Mouse (Mus musculus) telencephalon, adult 2 months (tissue): Measurements from ENCODE around the gene Wdr17.
A peak's percentile ranks its signal among the peaks of the same experiment; 100 is the strongest.

Experiments
- DNase-seq: peaks from one replicate; pipeline ENCODE4 v3.0.0-alpha.2; 2011; ENCODE audit warnings: low read depth, low spot score

Gene Wdr17

DNA sequence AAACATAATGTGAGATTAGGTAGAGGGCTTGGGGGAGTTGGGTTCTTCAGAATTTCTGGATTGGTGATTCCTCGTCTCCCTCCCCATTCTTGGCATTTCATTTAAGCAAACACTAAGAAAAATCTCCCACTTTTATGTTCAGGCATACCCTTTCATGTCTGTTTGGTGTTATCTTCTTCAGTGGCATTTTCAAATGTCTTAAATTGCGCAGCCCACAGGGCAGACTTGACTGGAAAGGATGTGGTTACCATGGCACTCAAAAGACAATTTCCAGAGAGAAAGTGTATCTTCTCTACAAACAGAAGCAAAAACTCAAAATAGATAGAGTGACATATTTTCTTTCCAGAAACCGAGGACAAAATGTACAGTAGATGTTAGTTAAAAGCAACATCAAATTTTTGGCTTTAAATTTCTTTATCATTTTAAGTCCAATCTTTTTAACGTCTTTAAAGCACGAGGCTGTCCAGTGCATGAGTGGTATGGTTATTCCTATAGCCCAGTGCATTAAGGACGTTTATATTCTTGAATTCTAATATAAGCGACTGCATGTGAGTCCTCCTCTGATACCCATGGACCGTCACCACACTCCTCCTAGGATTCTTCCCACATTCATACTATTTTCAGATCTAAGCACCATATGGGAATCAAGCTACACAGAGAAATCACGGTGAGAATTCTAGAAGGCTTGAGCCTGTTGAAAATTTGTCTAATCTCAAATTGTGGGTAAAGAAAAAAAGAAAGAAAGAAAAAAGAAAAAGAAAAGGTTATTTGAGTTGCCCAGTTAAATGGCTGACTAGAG lies at the start of gene Wdr17:
Wdr17 (minus strand) TSS at position 198 of the 799 bp plus-strand sequence.
- peak; percentile 90 for DNase-seq

DNA sequence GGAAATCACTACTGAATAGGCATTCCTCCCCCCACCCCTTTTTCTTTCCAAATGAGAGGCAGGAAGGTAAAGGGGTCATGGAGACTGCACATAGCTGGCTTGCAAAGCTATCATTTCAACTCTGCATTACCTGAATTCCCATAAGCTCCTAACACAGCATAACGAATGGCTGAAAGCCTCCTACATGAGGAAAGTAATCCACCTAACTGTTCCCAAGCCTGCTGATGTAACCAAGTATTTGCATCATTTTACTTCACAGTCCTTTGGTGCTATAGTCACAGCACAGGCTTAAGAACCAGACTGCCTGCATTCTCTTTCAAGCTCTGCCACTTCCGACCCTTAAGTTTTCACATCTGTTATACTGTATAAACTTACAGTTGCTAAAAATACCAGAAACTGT lies 45.3 kb upstream of the Wdr17 start:
- DNase-seq: no peak

DNA sequence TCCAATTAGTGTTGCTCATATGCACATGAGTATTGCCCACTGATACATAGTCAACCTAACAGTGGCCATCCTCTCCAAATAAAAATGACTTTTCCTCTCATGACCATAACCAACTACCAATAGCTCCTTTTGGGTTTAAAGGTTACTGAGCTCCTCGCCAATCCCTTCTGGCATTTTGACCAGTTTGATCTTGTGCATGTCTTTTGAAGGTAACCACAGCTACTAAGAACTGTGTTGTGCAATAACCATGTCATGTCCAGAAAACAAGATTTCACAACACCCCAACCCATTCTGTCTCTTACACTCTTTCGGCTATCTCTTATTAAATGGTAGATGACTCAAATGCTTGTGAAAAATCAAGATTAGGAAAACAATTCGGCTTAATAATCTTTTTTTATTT lies 38.0 kb upstream of the Wdr17 start:
- no peak for DNase-seq

DNA sequence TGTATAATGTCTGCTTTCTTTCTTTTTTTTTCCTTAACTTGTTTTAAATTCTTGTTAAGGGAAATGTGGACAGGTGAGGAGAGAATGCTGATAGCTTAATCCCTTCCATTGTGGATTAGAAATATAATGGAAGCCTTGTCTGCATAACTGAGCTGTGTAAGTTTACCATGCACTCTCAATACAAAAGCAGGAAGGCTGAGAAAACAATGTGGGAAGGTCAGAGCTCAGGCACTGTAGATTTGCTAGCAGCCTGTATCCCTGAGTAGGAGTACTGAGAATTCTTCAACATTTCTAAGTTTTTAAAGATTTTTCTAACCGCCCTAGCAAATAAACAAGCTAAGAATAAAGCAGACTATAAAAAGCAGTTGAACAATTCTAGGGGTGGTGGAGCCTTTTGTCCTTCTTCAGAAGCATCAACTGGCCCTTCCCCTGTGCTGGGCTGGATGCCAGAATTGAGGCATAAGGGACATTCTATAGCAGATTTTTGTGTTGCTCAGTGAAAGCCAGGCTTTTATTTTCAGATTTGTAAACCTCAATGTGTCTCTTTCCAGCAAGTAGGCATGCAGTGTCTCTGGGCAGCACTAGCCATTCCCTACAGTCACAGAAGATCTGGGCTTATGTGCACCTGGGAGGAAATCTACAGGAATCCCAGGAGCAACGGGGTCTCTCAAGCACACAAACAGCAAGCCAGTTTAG lies 35.3 kb upstream of the Wdr17 start:
- peak; percentile 32 for DNase-seq

DNA sequence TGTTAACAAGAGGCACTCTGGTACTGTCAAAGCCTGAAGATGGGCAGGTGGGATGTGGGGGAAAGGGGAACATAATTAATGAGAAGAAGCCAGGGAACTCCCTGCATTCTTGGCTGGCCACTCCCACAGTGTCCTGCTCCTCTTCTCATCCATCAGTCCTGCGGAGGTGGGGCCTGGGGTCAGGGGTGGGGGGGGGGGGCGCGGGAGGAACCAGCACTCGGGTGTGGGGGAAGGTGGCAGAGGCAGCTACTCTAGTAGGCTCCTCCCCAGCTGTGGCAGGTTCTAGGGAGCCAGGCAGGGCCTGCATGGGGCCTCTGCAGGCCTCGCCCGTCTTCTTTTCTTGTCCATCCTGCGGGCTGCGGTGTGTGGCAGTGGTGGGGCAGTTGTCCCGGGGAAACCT lies 30.7 kb upstream of the Wdr17 start:
- no peak for DNase-seq

DNA sequence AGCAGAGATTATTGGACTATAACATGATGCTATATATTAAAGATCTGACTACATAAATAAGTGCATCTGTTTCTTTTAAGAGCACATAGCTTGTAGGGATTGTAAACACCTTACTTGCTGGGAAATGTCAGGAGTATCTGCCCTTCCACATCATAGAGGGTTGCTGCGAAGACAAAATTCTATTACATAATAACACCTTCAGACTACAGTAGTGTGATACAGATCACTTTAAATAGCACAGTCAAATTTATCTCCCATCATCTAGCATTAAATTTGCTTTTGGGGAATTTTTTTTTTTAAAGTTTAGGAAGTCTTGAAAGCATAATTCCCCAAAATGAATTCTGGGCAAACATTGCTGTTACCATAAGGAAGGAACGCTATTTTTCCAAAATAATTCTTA lies 25.9 kb upstream of the Wdr17 start:
- DNase-seq: no peak

- DNase-seq: no peak
These were observed 12.5 kb upstream of the Wdr17 start for GRCm38 (mm10) chr8:54899444-54899843.

- DNase-seq: no peak
These were observed 7.8 kb upstream of the Wdr17 start for GRCm38 (mm10) chr8:54894637-54895322.

DNA sequence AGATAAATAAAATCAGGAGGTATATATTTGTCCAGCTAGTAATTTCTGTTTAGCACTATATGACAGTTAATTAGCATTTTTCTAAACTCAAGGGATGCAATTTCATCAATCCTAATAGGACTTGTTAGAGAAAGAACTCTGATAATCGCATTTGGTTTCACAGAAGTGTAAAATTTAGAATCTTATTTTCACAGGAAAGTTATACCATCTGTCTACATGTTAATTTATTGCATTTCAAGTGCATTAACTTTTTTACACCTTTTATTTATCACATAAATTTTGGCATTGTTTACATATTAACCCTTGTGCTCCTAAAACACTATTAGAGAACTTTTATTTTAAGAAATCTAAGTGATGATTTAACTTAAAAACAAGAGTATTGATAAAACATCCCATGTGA lies 7.2 kb upstream of the Wdr17 start:
- DNase-seq: no peak

DNA sequence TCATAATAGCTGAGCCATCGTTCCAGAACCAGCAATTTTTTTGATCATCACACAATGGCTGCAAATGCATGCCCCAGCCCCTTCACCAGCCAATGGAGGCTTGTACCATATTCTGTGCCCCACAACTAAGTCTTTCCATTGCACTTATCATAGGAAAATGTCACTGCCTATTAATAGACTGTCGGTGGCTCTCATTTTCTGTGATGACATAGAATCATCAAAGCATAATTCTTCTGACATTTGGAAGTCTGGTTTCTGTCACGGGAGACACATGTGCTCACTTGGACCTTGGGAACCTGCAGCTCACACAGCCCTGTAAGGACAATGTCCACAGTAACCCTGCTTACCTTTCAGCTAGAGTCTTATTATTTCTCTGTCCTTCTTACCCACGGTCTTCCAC lies 424 bp downstream of the Wdr17 start:
- DNase-seq: no peak

DNA sequence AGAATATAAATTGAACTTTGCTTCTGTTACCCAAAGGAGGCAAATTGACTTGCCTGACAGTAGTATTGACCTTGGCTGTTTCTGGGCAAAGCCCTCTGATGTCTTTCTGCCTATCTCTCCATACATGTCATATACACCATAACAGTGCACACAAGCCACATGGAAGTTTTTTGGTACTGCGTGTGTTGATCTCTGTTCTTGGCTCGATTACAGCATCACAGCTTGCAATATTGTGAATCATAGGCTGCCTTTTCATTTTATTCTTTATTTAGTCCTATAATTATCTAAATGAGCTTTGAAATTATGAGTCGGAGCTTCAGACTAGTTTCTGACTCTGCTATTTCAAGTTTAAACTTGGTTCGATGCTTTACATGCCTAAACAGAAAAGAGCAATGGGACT lies 10.5 kb downstream of the Wdr17 start:
- peak; percentile 67 for DNase-seq

GRCm38 (mm10) chr8:54864761-54865064 lies 22.3 kb downstream of the Wdr17 start:
- peak; percentile 59 for DNase-seq

DNA sequence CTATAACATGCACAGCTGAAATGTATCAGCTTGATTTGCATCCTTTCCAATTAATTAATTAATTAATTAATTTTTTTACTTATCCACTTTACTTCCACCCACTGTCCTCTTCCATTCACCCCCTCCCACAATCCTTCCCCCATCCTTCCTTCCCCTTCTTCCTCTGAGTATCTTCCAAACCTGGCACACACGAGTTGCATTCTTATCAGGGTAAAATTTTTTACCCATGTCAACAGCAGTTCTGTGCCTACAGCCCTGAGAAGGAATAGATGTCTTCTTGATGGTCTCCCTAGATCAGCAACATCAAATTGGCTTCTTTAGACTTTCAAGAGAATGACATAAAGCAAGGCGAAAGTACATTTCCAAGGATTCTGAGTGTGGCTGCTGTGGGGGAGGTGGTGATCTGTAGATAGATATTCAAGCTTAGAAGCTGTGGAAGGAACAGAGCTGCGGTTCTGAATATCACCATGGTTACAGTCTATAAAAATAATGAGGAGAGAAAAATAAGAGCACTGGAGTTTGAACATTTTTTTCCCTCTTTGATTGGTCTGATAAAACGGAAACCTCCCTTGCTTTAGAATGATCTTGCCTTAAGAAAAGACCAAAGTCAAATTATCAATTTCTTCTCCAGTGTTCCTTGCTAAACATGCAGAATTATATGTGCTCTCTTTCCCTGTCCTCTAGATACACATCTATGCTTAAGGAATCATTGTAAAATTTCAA lies 22.8 kb downstream of the Wdr17 start:
- DNase-seq: peak; percentile 93

DNA sequence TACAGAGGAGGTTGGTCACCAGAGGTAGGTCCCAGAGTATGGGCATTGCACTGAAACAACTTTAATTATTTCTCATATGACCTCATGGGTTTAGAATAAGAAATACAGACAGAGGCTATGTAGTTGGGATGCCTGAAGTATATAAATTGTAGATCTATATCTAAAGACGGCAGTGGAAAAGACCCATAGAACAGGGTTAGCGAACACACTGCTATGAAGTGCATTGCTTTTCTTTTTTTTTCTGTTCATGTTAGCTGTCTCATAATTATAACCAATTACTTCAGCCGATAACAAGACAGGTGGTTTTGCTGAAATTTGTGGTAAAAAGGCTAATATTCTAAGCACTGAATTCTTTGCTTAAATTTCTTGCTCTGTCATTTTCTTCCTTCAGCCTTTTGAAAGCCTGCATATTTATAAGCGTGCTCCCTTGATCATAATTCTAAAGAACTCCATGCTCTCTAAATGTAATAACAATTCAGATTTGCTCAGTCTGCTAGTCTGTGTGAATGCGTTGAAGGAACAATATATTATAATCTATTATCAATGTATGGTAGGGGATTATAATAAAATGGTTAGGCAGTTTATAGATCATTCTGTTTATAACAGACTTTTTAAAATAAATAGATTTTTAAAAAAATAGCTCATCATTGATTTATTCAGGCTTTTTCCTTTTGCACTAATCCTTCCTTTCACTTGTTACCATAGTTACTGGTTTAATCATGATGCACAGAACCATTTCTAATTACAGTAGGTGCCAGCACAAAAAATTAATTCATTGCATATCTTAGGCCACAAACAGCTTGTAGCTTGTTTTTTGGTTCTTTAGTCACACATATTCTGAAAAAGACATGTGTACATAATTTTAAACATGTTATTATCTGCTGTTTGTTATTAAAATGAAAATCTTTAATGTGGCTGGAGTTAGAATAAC lies 50.7 kb downstream of the Wdr17 start:
- no peak for DNase-seq

GRCm38 (mm10) chr8:54829794-54830426 lies 57.1 kb downstream of the Wdr17 start:
- DNase-seq: no peak

DNA sequence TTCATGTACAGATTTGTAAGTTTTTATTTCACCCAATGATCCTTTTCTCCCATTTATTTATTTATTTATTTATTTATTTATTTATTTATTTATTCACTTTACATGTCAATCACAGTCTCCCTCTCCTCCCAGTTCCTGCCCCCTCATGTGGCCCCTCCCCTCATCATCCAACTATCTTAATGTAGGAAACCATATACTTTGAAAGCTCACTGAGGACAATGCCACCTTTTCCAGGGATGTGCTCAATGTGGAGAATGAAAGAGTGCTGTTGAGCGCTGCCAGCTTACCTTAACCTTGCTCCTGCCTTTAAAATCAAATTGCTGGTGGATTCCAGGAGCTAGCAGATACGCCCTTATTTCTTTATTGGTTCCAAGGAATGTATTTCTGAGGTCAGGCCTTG lies 59.0 kb downstream of the Wdr17 start:
- no peak for DNase-seq

GRCm38 (mm10) chr8:54822956-54823355 lies 64.0 kb downstream of the Wdr17 start:
- DNase-seq: no peak

- no peak for DNase-seq
These were observed 68.3 kb downstream of the Wdr17 start for GRCm38 (mm10) chr8:54818651-54819050.

DNA sequence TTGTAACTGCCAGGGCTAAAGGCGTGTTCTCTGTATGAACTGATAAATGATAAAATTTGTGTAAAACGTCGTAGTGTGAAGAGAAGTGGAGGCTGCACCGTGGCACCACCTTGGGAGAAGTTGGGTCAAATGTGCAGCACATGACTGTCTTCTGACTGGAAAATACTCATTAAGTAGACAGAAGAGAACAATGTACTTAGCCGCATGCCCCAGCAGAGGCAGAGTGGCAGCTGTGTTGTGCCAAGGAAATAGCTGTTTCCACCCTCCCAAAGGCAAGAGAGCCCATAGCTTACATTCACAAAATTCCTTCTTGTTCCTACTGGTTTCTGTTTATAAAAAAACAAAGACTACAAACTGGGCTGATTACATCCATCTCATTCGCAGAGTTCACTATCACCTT lies 78.8 kb downstream of the Wdr17 start:
- DNase-seq: no peak

- peak; percentile 18 for DNase-seq
These were observed 80.8 kb downstream of the Wdr17 start for GRCm38 (mm10) chr8:54806173-54806572.

DNA sequence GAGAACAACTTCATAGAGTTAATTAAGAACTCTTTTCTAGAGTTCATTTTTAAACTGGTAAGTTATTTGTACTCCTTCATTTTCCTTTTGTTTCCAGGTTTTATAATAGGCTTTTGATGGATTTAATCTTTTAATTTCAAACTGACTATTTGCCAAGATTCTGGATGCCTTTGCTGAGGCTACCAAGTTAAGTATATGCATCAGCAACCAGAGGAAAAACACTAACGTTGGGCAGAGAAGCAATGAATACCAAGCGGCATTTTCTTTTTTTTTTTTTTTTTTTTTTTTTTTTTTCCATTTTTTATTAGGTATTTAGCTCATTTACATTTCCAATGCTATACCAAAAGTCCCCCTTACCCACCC lies 94.3 kb downstream of the Wdr17 start:
- DNase-seq: no peak
